Mouse (Mus musculus) adrenal gland, adult (tissue): ENCODE measurements around the gene Lrrc3b.

Source experiments
- DNase-seq, 2 experiments: peaks; one replicate each; pipeline ENCODE4 v3.0.0; 2022 to 2023; ENCODE audit warnings: low spot score in 1 of 2; ENCODE audit not compliant: inconsistent age in 2 of 2

Lrrc3b gene

DNA sequence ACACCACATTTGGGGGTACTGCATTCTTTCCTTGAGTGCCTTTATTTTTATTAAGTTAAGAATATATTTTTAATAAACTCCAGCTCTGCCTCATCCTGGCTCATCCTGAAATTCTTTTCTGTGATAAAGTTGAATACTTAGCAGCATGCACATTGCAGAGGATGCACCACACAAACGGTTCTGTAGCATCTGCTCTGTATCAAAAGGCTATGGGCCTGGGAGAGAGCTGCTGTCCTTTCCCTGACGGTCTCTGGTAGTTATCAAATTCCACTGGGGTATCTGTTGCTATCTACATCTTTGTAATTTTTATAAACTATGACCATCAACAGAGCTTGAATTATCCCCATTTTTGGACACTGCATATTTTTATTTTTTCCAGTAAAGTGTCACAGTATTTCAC, 105.7 kb downstream of the Lrrc3b start:
- DNase-seq, result no peak

- no peak for DNase-seq
Measured at GRCm38 (mm10) chr14:15331370-15331769, 107.4 kb downstream of the Lrrc3b start.

- DNase-seq, result no peak
Measured at GRCm38 (mm10) chr14:15330155-15330554, 108.6 kb downstream of the Lrrc3b start.

- DNase-seq, result no peak
Measured at GRCm38 (mm10) chr14:15325872-15326271, 112.9 kb downstream of the Lrrc3b start.

GRCm38 (mm10) chr14:15322441-15323123, 116.2 kb downstream of the Lrrc3b start:
- no peak for DNase-seq

GRCm38 (mm10) chr14:15319399-15319915, 119.3 kb downstream of the Lrrc3b start:
- DNase-seq, result no peak

- no peak for DNase-seq
Measured at GRCm38 (mm10) chr14:15308576-15308975, 130.2 kb downstream of the Lrrc3b start.
